Mouse (Mus musculus): ENCODE measurements around the gene Slc22a13. TPM values are rescaled to one million over a fixed set of nuclear protein-coding genes. Genes with fewer than 3 reads are reported as not detected.
A peak's percentile ranks its signal among the peaks of the same experiment; 100 is the strongest.

The Slc22a13 gene
- polyA plus RNA-seq, 1 experiment from 2014 or later: 0.12 TPM

DNA sequence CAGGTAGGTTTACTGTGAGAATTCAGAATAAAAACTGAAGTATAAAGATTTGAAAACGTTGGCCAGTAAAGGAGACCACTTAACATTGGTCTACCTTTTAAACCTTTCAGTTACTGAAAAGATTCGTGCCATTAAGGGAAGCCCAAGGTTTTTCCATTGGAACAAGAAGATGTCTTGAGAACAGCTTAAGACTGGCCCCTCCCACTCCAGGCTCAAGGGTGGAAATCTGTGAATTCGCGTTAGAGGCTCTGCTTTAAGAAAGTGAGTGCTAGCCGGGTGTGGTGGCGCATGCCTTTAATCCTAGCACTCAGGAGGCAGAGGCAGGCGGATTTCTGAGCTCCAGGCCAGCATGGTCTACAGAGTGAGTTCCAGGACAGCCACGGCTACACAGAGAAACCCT is 4.1 kb upstream of the Slc22a13 start:
- no peaks in the 10 kb centered on the region for H3K4me1 ChIP-seq (ENCODE audit: control insufficient read depth, insufficient read depth, low read length)
- no peak overlapping the region for H3K27ac ChIP-seq (replicated peaks; ENCODE audit: low read depth, low read length)
- no peaks in the 10 kb centered on the region for H3K27me3 ChIP-seq (ENCODE audit: control insufficient read depth, insufficient read depth, low read length)
- H3K36me3 ChIP-seq (ENCODE audit: control insufficient read depth, insufficient read depth, low read length): no peaks in the 10 kb centered on the region
- no peaks in the 10 kb centered on the region for H3K9me3 ChIP-seq (ENCODE audit: control insufficient read depth, low read length)
- ATAC-seq (ENCODE audit: low FRiP score, low TSS enrichment) (no peak), DNase-seq (no peak)
- WGBS: 82% methylated on average over 8 of the region's 8 CpGs
- H3K4me3 ChIP-seq (replicated peaks; ENCODE audit: low read depth, low read length): no peak overlapping the region
- H3K9ac ChIP-seq (replicated peaks; ENCODE audit: low read length): no peak overlapping the region
- H3K4me2 ChIP-seq (ENCODE audit: low read length): no peak overlapping the region

DNA sequence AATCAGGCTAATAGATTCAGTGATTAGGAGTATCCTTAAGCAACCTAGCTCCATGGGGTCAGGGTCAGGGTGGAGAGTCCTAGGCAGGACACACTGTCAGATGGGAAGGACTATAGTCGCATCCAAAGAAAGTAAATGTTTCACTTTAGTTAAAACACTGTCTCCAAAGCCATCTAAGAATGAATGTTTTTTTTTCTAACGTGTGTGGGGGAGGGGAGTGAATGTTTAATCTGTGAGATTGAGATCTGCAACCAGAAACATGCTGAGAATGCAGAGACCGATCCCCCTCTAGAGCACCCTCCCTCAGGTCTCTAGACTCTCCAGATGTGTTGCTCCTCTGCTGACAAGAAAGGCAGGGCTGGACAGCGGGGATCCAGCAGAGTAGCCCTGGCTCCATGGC is 1.8 kb downstream of the Slc22a13 start:
- Histone ChIP-seq H3K9ac (replicated peaks; ENCODE audit: low read length) (no peak overlapping the region), H3K36me3 (ENCODE audit: control insufficient read depth, insufficient read depth, low read length) (no peaks in the 10 kb centered on the region), H3K4me1 (ENCODE audit: control insufficient read depth, insufficient read depth, low read length) (no peaks in the 10 kb centered on the region), H3K27ac (replicated peaks; ENCODE audit: low read depth, low read length) (no peak overlapping the region), H3K4me3 (replicated peaks; ENCODE audit: low read depth, low read length) (no peak overlapping the region), H3K27me3 (ENCODE audit: control insufficient read depth, insufficient read depth, low read length) (no peaks in the 10 kb centered on the region), H3K9me3 (ENCODE audit: control insufficient read depth, low read length) (peaks cover 3% of the 10 kb centered on the region; the same call in 1 of the 2 replicates), H3K4me2 (ENCODE audit: low read length) (no peak overlapping the region)
- no peak for ATAC-seq (ENCODE audit: low FRiP score, low TSS enrichment)
- no peak for DNase-seq
- 85% methylated on average over 4 of the region's 4 CpGs for WGBS

DNA sequence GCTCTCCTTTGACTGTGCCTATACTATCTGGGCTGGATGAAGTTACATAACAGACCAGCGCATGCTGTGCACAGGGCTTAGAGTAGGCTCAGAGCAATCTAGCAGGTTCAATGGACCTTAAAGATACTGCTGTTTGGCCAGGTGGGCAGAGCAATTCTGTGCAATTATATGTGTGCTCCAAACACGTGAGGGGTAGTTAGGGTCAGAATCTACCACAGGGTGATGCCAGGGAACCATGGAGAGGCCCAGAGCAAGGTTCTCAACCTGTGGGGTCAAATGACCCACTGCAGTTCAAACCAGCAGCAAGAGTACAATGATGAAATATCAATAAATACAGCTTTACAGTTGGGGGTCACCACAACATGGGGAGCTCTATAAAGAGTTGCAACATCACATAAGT is 2.2 kb downstream of the Slc22a13 start:
- WGBS: 88% methylated on average over 2 of the region's 2 CpGs
- Histone ChIP-seq H3K4me1 (ENCODE audit: control insufficient read depth, insufficient read depth, low read length) (no peaks in the 10 kb centered on the region), H3K9me3 (ENCODE audit: control insufficient read depth, low read length) (peaks cover 3% of the 10 kb centered on the region; the same call in 1 of the 2 replicates), H3K4me3 (replicated peaks; ENCODE audit: low read depth, low read length) (no peak overlapping the region), H3K27ac (replicated peaks; ENCODE audit: low read depth, low read length) (no peak overlapping the region), H3K9ac (replicated peaks; ENCODE audit: low read length) (no peak overlapping the region), H3K27me3 (ENCODE audit: control insufficient read depth, insufficient read depth, low read length) (no peaks in the 10 kb centered on the region), H3K36me3 (ENCODE audit: control insufficient read depth, insufficient read depth, low read length) (no peaks in the 10 kb centered on the region), H3K4me2 (ENCODE audit: low read length) (no peak overlapping the region)
- no peak for DNase-seq
- no peak for ATAC-seq (ENCODE audit: low FRiP score, low TSS enrichment)

DNA sequence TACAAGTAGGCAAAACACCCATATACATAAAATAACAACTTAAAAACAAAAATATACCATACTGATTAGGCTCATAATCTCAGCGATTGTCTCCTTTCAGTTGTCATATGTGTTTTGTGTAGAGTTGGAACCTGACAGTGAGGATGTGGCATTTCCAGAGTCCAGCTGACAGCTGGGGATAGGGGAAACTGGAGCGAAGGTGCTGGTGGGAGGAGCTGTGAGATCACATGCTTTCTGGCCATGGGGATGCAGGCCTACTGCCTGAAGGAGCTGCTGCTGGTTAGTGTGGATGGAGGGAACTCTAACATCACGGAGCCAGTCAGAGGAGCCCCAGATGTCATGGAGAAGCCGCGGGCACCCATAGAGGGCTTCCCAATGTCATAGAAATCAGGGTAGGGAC is 3.1 kb downstream of the Slc22a13 start:
- Histone ChIP-seq H3K4me3 (replicated peaks; ENCODE audit: low read depth, low read length) (no peak overlapping the region), H3K9me3 (ENCODE audit: control insufficient read depth, low read length) (peaks cover 3% of the 10 kb centered on the region; the same call in 1 of the 2 replicates), H3K4me1 (ENCODE audit: control insufficient read depth, insufficient read depth, low read length) (no peaks in the 10 kb centered on the region), H3K27ac (replicated peaks; ENCODE audit: low read depth, low read length) (no peak overlapping the region), H3K9ac (replicated peaks; ENCODE audit: low read length) (no peak overlapping the region), H3K36me3 (ENCODE audit: control insufficient read depth, insufficient read depth, low read length) (no peaks in the 10 kb centered on the region), H3K4me2 (ENCODE audit: low read length) (no peak overlapping the region), H3K27me3 (ENCODE audit: control insufficient read depth, insufficient read depth, low read length) (no peaks in the 10 kb centered on the region)
- ATAC-seq (ENCODE audit: low FRiP score, low TSS enrichment) (no peak), DNase-seq (no peak)
- WGBS: 93% methylated on average over 5 of the region's 5 CpGs

DNA sequence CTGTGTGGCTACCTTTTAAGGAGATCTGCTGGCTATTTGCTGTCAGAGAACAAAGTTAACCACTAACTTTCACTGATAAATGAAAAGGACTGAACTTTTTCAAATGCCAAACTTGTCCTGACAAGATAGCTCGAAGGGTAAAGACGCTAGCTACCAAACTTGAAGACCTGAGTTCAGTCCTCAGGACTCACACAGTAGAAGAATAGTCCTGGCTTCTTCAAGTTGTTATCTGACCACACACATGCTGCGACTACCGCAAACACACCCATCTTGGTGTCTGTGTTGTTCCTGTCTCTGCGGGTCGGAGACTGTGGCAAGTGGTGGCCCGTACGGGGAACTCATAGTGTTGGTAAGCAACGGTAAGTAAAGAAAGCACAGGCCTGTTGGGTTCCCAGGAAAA is 5.3 kb downstream of the Slc22a13 start:
- Histone ChIP-seq H3K27me3 (ENCODE audit: control insufficient read depth, insufficient read depth, low read length) (no peaks in the 10 kb centered on the region), H3K4me2 (ENCODE audit: low read length) (no peak overlapping the region), H3K4me1 (ENCODE audit: control insufficient read depth, insufficient read depth, low read length) (no peaks in the 10 kb centered on the region), H3K36me3 (ENCODE audit: control insufficient read depth, insufficient read depth, low read length) (no peaks in the 10 kb centered on the region), H3K9me3 (ENCODE audit: control insufficient read depth, low read length) (peaks cover 3% of the 10 kb centered on the region; the same call in 1 of the 2 replicates), H3K9ac (replicated peaks; ENCODE audit: low read length) (no peak overlapping the region), H3K4me3 (replicated peaks; ENCODE audit: low read depth, low read length) (no peak overlapping the region), H3K27ac (replicated peaks; ENCODE audit: low read depth, low read length) (no peak overlapping the region)
- ATAC-seq (ENCODE audit: low FRiP score, low TSS enrichment) (no peak), DNase-seq (no peak)
- 97% methylated on average over 9 of the region's 9 CpGs for WGBS

DNA sequence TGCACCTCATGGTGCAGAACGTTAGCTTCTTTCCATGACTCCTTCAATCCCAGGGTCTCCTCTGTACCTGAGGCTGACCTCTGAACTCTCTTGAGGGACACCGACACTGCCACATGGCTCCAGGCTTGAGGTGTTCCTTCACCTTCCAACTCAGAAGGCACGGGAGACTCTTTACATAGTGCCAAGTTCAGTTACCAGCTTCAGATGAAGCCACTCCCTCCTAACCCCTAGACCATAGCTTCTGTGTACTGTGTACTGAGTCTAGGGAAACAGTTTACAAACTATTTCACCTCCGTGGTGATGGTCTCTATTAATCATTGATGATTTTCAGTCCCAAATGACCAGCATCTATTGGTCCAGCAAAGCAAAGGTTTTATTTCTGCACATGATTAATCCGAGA is 7.2 kb downstream of the Slc22a13 start:
- Histone ChIP-seq H3K4me3 (replicated peaks; ENCODE audit: low read depth, low read length) (no peak overlapping the region), H3K4me1 (ENCODE audit: control insufficient read depth, insufficient read depth, low read length) (no peaks in the 10 kb centered on the region), H3K4me2 (ENCODE audit: low read length) (no peak overlapping the region), H3K27ac (replicated peaks; ENCODE audit: low read depth, low read length) (no peak overlapping the region), H3K27me3 (ENCODE audit: control insufficient read depth, insufficient read depth, low read length) (no peaks in the 10 kb centered on the region), H3K9ac (replicated peaks; ENCODE audit: low read length) (no peak overlapping the region), H3K36me3 (ENCODE audit: control insufficient read depth, insufficient read depth, low read length) (no peaks in the 10 kb centered on the region), H3K9me3 (ENCODE audit: control insufficient read depth, low read length) (peaks cover 3% of the 10 kb centered on the region; the same call in 1 of the 2 replicates)
- whole genome bisulfite sequencing: 87% methylated on average over 5 of the region's 5 CpGs
- ATAC-seq (ENCODE audit: low FRiP score, low TSS enrichment): no peak
- no peak for DNase-seq

DNA sequence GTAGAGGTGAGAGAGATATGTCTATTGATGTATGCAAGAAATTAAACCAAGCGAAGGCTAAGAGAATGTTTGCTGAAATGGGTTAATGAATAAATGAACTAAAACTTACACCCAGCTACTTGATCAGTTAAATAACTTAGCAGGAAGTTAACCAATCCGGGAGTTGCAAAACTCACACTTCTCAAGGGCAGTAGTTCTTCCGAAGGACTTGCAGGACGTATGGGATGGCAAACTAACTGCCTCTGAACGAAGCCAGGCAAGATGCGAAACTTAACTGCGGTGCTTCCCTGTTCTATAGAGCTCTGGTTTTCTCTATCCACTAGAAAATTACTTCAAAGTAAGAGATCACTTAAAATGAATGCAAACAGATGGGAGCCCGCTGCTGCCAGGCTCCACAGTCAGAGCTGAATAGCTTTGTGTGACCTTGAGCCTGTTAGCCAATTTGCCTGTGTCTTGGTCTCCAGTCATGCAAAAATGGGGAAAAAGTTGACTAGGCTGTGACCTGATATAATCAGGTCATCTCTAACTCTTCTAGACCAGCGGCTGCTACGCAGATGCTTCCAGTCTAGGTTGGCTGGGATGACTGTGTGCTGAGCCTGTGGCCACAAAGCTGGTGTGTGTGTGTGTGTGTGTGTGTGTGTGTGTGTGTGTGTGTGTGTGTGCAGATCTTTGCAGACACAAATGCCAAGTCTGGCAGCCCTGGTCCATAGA is 9.6 kb downstream of the Slc22a13 start:
- Histone ChIP-seq H3K9me3 (ENCODE audit: control insufficient read depth, low read length) (peaks cover 3% of the 10 kb centered on the region; the same call in 1 of the 2 replicates), H3K27me3 (ENCODE audit: control insufficient read depth, insufficient read depth, low read length) (no peaks in the 10 kb centered on the region), H3K27ac (replicated peaks; ENCODE audit: low read depth, low read length) (no peak overlapping the region), H3K9ac (replicated peaks; ENCODE audit: low read length) (no peak overlapping the region), H3K36me3 (ENCODE audit: control insufficient read depth, insufficient read depth, low read length) (no peaks in the 10 kb centered on the region), H3K4me3 (replicated peaks; ENCODE audit: low read depth, low read length) (no peak overlapping the region), H3K4me2 (ENCODE audit: low read length) (no peak overlapping the region), H3K4me1 (ENCODE audit: control insufficient read depth, insufficient read depth, low read length) (no peaks in the 10 kb centered on the region)
- WGBS: 86% methylated on average over 10 of the region's 10 CpGs
- no peak for ATAC-seq (ENCODE audit: low FRiP score, low TSS enrichment)
- no peak for DNase-seq

DNA sequence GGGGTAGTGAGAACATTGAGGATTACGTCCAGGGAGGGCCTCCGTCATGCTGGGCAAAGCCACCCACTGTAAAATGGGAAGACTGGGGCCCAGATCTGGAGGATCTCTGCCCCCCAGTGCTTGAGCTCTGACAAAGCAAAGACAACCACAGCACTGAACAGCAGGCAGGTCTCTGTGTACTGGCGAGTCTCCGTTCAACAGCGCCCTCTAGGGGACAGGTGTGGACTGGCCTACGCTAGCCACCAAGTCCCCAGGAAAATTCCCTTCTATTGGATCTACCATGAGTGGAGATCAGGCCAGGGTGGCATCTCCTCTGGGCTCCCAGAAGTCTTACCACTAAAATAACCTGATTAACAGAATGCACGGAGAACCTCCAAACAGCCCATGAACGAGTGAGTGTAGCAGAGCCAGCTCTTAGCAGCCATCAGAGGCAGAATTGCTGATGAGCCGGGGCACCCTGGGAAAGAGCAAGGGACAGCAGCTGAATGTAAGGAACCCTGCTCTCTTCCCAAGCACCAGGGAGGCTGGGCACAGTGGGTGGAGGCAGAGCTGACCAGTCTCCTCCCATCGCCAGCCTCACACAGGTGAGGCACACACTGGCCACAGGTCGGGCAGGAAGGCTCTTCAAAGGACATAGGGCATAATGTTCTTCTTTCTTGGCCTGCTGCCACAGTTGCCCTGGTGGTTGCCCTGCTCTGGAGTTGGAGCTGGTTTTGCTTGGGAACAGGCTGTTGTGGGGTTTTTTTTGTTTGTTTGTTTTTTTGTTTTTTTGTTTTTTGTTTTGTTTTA is 16.5 kb downstream of the Slc22a13 start:
- peak; percentile 58 for DNase-seq
- Histone ChIP-seq H3K27me3 (ENCODE audit: control insufficient read depth, insufficient read depth, low read length) (no peaks in the 10 kb centered on the region), H3K4me3 (replicated peaks; ENCODE audit: low read depth, low read length) (no peak overlapping the region), H3K36me3 (ENCODE audit: control insufficient read depth, insufficient read depth, low read length) (no peaks in the 10 kb centered on the region), H3K4me1 (ENCODE audit: control insufficient read depth, insufficient read depth, low read length) (no peaks in the 10 kb centered on the region), H3K9ac (replicated peaks; ENCODE audit: low read length) (no peak overlapping the region), H3K27ac (replicated peaks; ENCODE audit: low read depth, low read length) (no peak overlapping the region), H3K9me3 (ENCODE audit: control insufficient read depth, low read length) (no peaks in the 10 kb centered on the region), H3K4me2 (ENCODE audit: low read length) (no peak overlapping the region)
- no peak for ATAC-seq (ENCODE audit: low FRiP score, low TSS enrichment)
- WGBS: 40% methylated on average over 11 of the region's 11 CpGs
